Mouse (Mus musculus) liver, embryonic 16.5 days (tissue): ENCODE measurements around the gene Rtkn. TPM values are rescaled to one million over a fixed set of nuclear protein-coding genes. Genes with fewer than 3 reads are reported as not detected.
A peak's percentile ranks its signal among the peaks of the same experiment; 100 is the strongest.

Experiments used
- ATAC-seq: fragments of 200-750 bp; cut with Nextera tagmentation; 2 replicates; pipeline ENCODE4 v1.8.0; 2017; ENCODE audit warnings: low read depth, mild to moderate bottlenecking, moderate number of reproducible peaks, moderate library complexity
- H3K27ac ChIP-seq: fragments of 300-500 bp; sonication (generic); 2 replicates; pipeline ENCODE4 v1.5.1; 2014; ENCODE audit warnings: mild to moderate bottlenecking, low read length
- H3K27me3 ChIP-seq: fragments of 300-500 bp; sonication (generic); 2 replicates; pipeline ENCODE4 v1.6.1; 2014; ENCODE audit warnings: low read depth, low read length, mixed read lengths; ENCODE audit not compliant: control insufficient read depth, insufficient read depth
- H3K36me3 ChIP-seq: fragments of 300-500 bp; sonication (generic); 2 replicates; pipeline ENCODE4 v1.6.1; 2014; ENCODE audit warnings: mild to moderate bottlenecking; ENCODE audit not compliant: control insufficient read depth, insufficient read depth
- H3K4me1 ChIP-seq: fragments of 300-500 bp; sonication (generic); 2 replicates; pipeline ENCODE4 v1.6.1; 2014; ENCODE audit warnings: low read depth, low read length, mixed read lengths; ENCODE audit not compliant: control insufficient read depth
- H3K4me2 ChIP-seq: fragments of 300-500 bp; sonication (generic); 2 replicates; pipeline ENCODE4 v1.6.1; 2014; ENCODE audit warnings: low read depth, low read length, mixed read lengths
- H3K4me3 ChIP-seq: fragments of 300-500 bp; sonication (generic); 2 replicates; pipeline ENCODE4 v1.5.1; 2014; ENCODE audit warnings: low read depth, mild to moderate bottlenecking, low read length
- H3K9ac ChIP-seq: fragments of 300-500 bp; sonication (generic); 2 replicates; pipeline ENCODE4 v1.6.1; 2014; ENCODE audit warnings: low read depth, low read length
- H3K9me3 ChIP-seq: fragments of 300-500 bp; sonication (generic); replicated peaks from 2 replicates; pipeline ENCODE4 v1.6.1; 2016; ENCODE audit warnings: low read length; ENCODE audit not compliant: control insufficient read depth
- WGBS: fragments of 180-500 bp; shearing (Covaris S2); extraction: QIAGEN DNeasy Blood & Tissue Kit; methylation state at CpG from one replicate; pipeline ENCODE4 v1.1.7; 2014; ENCODE audit not compliant: insufficient replicate concordance; 5-methylcytosine and 5-hydroxymethylcytosine counted together
- polyA plus RNA-seq: library from polyadenylated mRNA; unstranded; fragments of >200 nt; fragmentation: Nextera tagmentation; extraction: Ambion mirVana; gene quantifications from 2 replicates; pipeline ENCODE4 v1.2.1, GENCODE M21; 2015

The Rtkn gene
- polyA plus RNA-seq, 1 experiment from 2014 or later: 16.4 TPM

- Histone ChIP-seq H3K4me3 (peak overlapping the region; percentile 86), H3K9me3 (no peaks in the 10 kb centered on the region), H3K4me2 (peak overlapping the region; percentile 100), H3K36me3 (no peaks in the 10 kb centered on the region), H3K4me1 (peaks cover 24% of the 10 kb centered on the region), H3K9ac (peak overlapping the region; percentile 90), H3K27ac (peak overlapping the region; percentile 85), H3K27me3 (no peaks in the 10 kb centered on the region; the same call in 1 of the 2 replicates)
- WGBS: under 1% methylated on average over 68 of the region's 74 CpGs
- peak; percentile 72 for ATAC-seq
Observed at GRCm38 (mm10) chr6:83101688-83102556, 33.3 kb upstream of the Rtkn start.

- Histone ChIP-seq H3K4me3 (no peak overlapping the region), H3K27ac (no peak overlapping the region)
- ATAC-seq: peak; percentile 41
Observed at GRCm38 (mm10) chr6:83103130-83103650, 32.1 kb upstream of the Rtkn start.

GRCm38 (mm10) chr6:83104158-83104557, 31.1 kb upstream of the Rtkn start:
- 64% methylated on average over 4 of the region's 4 CpGs for WGBS
- no peaks in the 10 kb centered on the region; the same call in 1 of the 2 replicates for H3K27me3 ChIP-seq
- ATAC-seq: no peak

More at GRCm38 (mm10) chr6:83103130-83103650, 32.1 kb upstream of the Rtkn start:
- Histone ChIP-seq H3K9ac (peak overlapping the region; percentile 90; the same call in 1 of the 2 replicates), H3K4me2 (peak overlapping the region; percentile 100), H3K9me3 (no peaks in the 10 kb centered on the region), H3K4me1 (peaks cover 30% of the 10 kb centered on the region), H3K27me3 (no peaks in the 10 kb centered on the region; the same call in 1 of the 2 replicates), H3K36me3 (no peaks in the 10 kb centered on the region)
- 59% methylated on average over 11 of the region's 11 CpGs for WGBS

GRCm38 (mm10) chr6:83107566-83108400, 27.5 kb upstream of the Rtkn start:
- Histone ChIP-seq H3K9me3 (no peaks in the 10 kb centered on the region), H3K4me2 (peak overlapping the region; percentile 75), H3K4me3 (peak overlapping the region; percentile 73), H3K27ac (peak overlapping the region; percentile 80), H3K27me3 (no peaks in the 10 kb centered on the region), H3K9ac (peak overlapping the region; percentile 90), H3K36me3 (no peaks in the 10 kb centered on the region), H3K4me1 (peaks cover 33% of the 10 kb centered on the region)
- peak; percentile 28; the same call in 1 of the 2 replicates for ATAC-seq
- WGBS: 30% methylated on average over 13 of the region's 13 CpGs

More at GRCm38 (mm10) chr6:83104158-83104557, 31.1 kb upstream of the Rtkn start:
- Histone ChIP-seq H3K4me3 (no peak overlapping the region), H3K4me2 (no peak overlapping the region), H3K9me3 (no peaks in the 10 kb centered on the region), H3K36me3 (no peaks in the 10 kb centered on the region), H3K27ac (no peak overlapping the region), H3K9ac (no peak overlapping the region), H3K4me1 (peaks cover 32% of the 10 kb centered on the region)

GRCm38 (mm10) chr6:83108762-83109668, 26.2 kb upstream of the Rtkn start, which contains the start of gene Mrpl53:
Gene Mrpl53, plus strand, starts transcription at chr6:83109040.
- WGBS: under 1% methylated on average over 76 of the region's 76 CpGs
- Histone ChIP-seq H3K9me3 (no peaks in the 10 kb centered on the region), H3K27ac (peak within 1 kb of the TSS; percentile 80), H3K4me2 (peak within 1 kb of the TSS; percentile 75), H3K36me3 (no peaks in the 10 kb centered on the region), H3K27me3 (no peaks in the 10 kb centered on the region), H3K4me1 (peaks cover 29% of the 10 kb centered on the region), H3K9ac (peak within 1 kb of the TSS; percentile 90), H3K4me3 (peak within 1 kb of the TSS; percentile 73)
- ATAC-seq: peak; percentile 80

- WGBS: 57% methylated on average over 4 of the region's 4 CpGs
- H3K4me3 ChIP-seq: no peak overlapping the region
- H3K9ac ChIP-seq: no peak overlapping the region
- H3K9me3 ChIP-seq: no peaks in the 10 kb centered on the region
- H3K4me2 ChIP-seq: no peak overlapping the region
- H3K36me3 ChIP-seq: no peaks in the 10 kb centered on the region
- H3K27ac ChIP-seq: no peak overlapping the region
- H3K27me3 ChIP-seq: no peaks in the 10 kb centered on the region
- peaks cover 47% of the 10 kb centered on the region for H3K4me1 ChIP-seq
- no peak for ATAC-seq
Observed at GRCm38 (mm10) chr6:83111510-83112136, 23.6 kb upstream of the Rtkn start.

GRCm38 (mm10) chr6:83115011-83115671, 20.1 kb upstream of the Rtkn start, which contains the start of gene Mogs:
Gene Mogs, plus strand, starts transcription at chr6:83115496.
- peak within 1 kb of the TSS; percentile 86 for H3K9ac ChIP-seq
- peak; percentile 94 for ATAC-seq
- peak within 1 kb of the TSS; percentile 93 for H3K27ac ChIP-seq
- WGBS: under 1% methylated on average over 48 of the region's 58 CpGs
- H3K4me1 ChIP-seq: peaks cover 46% of the 10 kb centered on the region
- H3K27me3 ChIP-seq: no peaks in the 10 kb centered on the region
- H3K36me3 ChIP-seq: peaks cover 8% of the 10 kb centered on the region; the same call in 1 of the 2 replicates
- peak within 1 kb of the TSS; percentile 82 for H3K4me3 ChIP-seq
- no peaks in the 10 kb centered on the region for H3K9me3 ChIP-seq
- peak within 1 kb of the TSS; percentile 99 for H3K4me2 ChIP-seq
